Mouse (Mus musculus) myocyte (in vitro differentiated cells): ENCODE data around the gene Pxmp4.

Experiments
- E2F4 ChIP-seq: IDR thresholded peaks from one replicate; pipeline ENCODE4 v1.6.1; 2011; ENCODE audit warnings: mild to moderate bottlenecking, control low read depth, moderate library complexity; ENCODE audit not compliant: insufficient read depth
- POLR2A ChIP-seq: IDR thresholded peaks from one replicate; pipeline ENCODE4 v1.6.1; 2011; ENCODE audit warnings: low read depth, mild to moderate bottlenecking, control low read depth, moderate library complexity; ENCODE audit not compliant: insufficient read length
- POLR2AphosphoS2 ChIP-seq: IDR thresholded peaks from one replicate; pipeline ENCODE4 v1.6.1; 2011; ENCODE audit warnings: low read depth, control low read depth; ENCODE audit not compliant: insufficient read length
- TCF12 ChIP-seq: IDR thresholded peaks from one replicate; pipeline ENCODE4 v1.6.1; 2011; ENCODE audit warnings: mild to moderate bottlenecking, control low read depth; ENCODE audit not compliant: poor library complexity, insufficient read depth, severe bottlenecking

DNA sequence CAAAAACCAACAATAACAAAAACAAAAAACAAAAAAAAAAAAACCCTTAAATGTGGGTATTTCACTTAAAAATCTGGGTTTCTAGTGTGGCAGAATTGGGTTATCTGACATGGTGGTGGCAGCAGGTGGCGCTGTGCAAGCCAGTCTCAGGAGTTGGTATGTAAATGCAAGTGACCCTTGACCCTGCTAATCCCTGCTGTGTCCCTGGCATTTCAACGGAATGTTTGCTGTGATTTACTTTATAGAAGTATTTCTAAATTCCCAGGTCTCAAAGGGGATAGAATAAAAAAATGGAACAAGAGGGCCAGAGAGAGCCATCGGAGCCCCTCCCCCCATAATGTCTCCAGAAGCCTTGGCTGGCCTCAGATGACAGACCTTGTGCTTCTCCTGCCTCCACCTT, 44.6 kb upstream of the Pxmp4 start:
- TF ChIP-seq TCF12 (no peak), POLR2AphosphoS2 (no peak), POLR2A (no peak), E2F4 (no peak)
